Mouse (Mus musculus): ENCODE measurements at regions not wholly inside any gene's neighbourhood (a gene's known extent, or its start where the extent isn't known, plus 50 kb on each side); places are given as distances from the start of the nearest gene placed in this dataset.
A peak's percentile ranks its signal among the peaks of the same experiment; 100 is the strongest.
"Not testable (repeated sequence)": the region's sequence is repeated elsewhere in the genome, so short reads cannot be mapped to it uniquely, and the experiment has no call there.

- H3K4me3 ChIP-seq; DNase-seq (ENCODE audit: low spot score in 2 of 2); H3K27ac ChIP-seq: not testable (repeated sequence)
Observed at GRCm38 (mm10) chr14:52899629-52900028, 404.1 kb upstream of the Olfr1507 start.

GRCm38 (mm10) chr14:52898310-52898709 is 402.8 kb upstream of the Olfr1507 start:
- H3K4me3 ChIP-seq; DNase-seq (ENCODE audit: low spot score in 2 of 2); H3K27ac ChIP-seq: not testable (repeated sequence)

GRCm38 (mm10) chr14:52879978-52880377 is 384.4 kb upstream of the Olfr1507 start:
- H3K27ac ChIP-seq; DNase-seq (ENCODE audit: low spot score in 2 of 2); H3K4me3 ChIP-seq: not testable (repeated sequence)

DNA sequence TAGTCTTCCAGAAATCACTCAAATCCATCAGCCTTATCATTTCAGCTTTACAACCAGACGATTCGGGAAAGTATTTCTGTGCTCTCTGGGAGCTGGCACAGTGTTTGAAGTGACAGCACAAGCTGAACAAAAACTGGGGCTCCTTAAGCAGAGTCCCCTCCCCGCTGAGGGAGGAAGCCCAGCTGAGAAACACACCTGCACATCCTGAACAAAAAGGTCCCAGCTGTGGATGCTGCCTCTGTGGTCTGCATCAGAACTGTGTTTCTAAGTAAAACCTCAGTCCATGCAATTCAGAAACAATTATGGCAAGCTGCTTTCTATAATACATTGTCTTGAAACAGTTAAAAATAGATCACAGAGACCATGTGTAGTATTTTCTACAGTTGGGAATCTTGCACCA is 368.3 kb upstream of the Olfr1507 start:
- DNase-seq (ENCODE audit: low spot score in 2 of 2); H3K4me3 ChIP-seq; H3K27ac ChIP-seq: not testable (repeated sequence)

DNA sequence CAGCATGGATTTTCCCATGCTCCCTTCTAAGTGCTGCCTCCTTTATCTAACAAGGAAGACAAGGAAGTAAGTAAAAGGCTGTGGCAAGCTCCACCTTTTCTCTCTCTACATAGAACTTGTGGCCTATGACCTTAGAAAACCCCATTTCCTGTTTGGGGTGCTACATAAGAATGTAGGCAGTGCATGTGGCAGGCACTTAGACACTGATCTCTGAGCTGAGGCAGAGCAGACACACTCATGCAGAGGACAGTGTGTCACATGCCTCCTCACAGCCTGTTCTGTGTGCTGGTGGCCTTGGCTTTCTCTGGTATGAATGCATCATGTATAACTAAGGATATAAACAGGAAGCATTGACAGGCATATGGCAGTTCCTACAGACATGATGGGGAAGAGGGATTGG is 367.6 kb upstream of the Olfr1507 start:
- H3K27ac ChIP-seq; DNase-seq (ENCODE audit: low spot score in 2 of 2); H3K4me3 ChIP-seq: not testable (repeated sequence)

GRCm38 (mm10) chr14:52862491-52862890 is 366.9 kb upstream of the Olfr1507 start:
- not testable (repeated sequence) for H3K27ac ChIP-seq; H3K4me3 ChIP-seq; DNase-seq (ENCODE audit: low spot score in 2 of 2)

GRCm38 (mm10) chr14:52855339-52855738 is 359.8 kb upstream of the Olfr1507 start:
- not testable (repeated sequence) for H3K4me3 ChIP-seq; DNase-seq (ENCODE audit: low spot score in 2 of 2); H3K27ac ChIP-seq

DNA sequence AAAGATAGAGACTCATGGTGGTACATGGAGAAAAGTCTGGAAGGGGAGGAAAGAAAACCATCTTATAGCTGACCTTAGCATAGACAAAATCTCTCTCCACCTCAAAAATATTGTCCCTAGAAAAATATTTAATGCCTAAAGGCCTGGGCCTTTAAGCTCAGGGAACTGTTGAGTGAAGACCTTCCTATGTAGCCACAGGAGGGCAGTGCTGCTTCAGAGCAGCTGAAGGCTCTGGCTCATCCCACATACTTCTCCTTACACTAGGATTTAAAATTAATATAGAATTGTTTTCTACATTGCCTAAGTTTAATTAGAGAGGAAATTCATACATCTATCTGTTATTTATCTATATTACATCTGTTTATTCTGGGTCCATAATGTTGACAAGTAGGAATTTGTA is 358.0 kb upstream of the Olfr1507 start:
- not testable (repeated sequence) for H3K4me3 ChIP-seq; H3K27ac ChIP-seq; DNase-seq (ENCODE audit: low spot score in 2 of 2)

DNA sequence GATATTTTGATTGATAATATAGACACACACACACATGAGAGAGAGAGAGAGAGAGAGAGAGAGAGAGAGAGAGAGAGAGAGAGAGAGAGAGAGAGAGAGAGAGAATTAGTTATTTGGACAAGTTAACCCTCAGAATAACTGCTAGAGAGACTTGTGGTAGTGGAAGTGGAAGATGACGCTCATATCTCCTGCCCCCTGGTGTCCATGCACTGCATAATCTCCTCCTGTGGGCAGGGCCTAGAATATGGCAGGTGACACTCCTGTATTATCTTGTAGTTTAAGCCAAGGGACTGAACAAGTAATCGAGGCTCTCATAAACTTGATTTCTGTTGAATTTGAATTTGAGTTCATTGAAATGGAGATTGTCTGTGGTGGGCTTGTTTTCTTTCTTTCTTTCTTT is 352.4 kb upstream of the Olfr1507 start:
- not testable (repeated sequence) for DNase-seq (ENCODE audit: low spot score in 2 of 2); H3K27ac ChIP-seq; H3K4me3 ChIP-seq

DNA sequence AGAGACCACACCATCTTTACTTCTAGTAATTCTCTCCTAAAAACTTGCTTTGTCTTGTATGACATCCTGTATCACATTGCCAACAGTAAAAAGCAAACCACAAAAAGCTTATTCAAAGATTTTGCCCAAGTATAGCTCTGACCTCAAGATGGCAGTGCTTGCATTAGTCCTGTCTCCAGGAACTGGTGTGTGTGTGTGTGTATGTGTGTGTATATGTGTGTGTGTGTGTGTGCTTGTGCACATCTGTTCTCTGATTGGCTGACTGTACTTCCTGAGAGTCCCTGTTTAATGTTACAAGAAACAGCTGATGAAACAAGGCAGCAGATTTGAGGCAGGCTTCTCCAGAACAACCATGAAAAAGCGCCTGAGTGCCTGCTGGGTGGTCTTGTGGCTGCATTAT is 328.5 kb upstream of the Olfr1507 start:
- DNase-seq (ENCODE audit: low spot score in 2 of 2); H3K4me3 ChIP-seq; H3K27ac ChIP-seq: not testable (repeated sequence)

DNA sequence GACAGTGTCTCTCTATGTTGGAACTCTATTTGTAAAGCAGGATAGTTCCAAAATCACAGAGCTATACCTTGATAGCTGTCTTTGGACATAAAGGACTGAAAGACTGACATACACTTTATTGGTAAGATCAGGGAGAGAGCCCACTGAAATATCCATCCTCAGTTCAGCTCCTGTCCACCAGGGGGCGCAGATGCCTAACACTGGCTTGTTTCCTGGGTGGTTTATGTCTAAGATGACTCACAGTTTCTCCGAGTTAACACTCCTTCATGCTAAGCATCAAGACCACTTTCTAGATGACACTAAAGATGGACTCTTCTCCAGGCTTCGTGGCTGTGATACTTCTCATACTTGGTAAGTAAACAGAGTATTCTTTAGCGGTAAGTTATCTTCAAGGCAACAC is 326.1 kb upstream of the Olfr1507 start:
- not testable (repeated sequence) for H3K4me3 ChIP-seq; H3K27ac ChIP-seq; DNase-seq (ENCODE audit: low spot score in 2 of 2)

DNA sequence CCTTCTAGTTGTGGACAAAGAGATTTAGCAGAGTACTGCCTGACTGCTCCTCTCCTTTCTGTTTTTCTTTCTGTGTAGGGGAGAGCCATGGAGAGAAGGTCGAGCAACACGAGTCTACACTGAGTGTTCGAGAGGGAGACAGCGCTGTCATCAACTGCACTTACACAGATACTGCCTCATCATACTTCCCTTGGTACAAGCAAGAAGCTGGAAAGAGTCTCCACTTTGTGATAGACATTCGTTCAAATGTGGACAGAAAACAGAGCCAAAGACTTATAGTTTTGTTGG is 315.5 kb upstream of the Olfr1507 start:
- not testable (repeated sequence) for H3K4me3 ChIP-seq; H3K27ac ChIP-seq; DNase-seq (ENCODE audit: low spot score in 2 of 2)

- not testable (repeated sequence) for H3K4me3 ChIP-seq, H3K27ac ChIP-seq
- DNase-seq (ENCODE audit: low spot score in 2 of 2) = peak; percentile 19 to 61
- peak; percentile 68 for TF ChIP-seq CTCF (conservative IDR thresholded peaks at IDR 0.05)
Observed at GRCm38 (mm10) chr14:52810275-52811127, 315.0 kb upstream of the Olfr1507 start.

DNA sequence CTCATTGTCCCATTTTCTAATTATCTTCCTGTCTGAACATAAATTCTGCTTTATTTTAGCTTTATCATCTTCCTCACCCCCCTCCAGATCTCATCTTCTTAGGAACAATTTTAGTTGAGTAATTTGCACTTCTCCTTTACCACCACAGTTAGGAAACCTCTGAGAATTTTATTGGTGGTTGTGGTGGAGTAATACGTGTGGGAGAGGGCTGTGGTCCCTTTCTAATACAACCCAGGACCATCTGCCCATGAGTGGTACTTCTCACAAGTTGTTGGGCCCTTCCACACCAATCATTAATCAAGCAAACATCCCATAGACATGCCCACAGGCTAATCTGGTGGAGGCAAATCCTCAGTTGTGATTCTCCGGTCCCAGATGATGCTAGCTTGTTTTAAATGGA is 306.2 kb upstream of the Olfr1507 start:
- not testable (repeated sequence) for DNase-seq (ENCODE audit: low spot score in 2 of 2); H3K4me3 ChIP-seq

GRCm38 (mm10) chr14:52792600-52792999 is 297.1 kb upstream of the Olfr1507 start:
- DNase-seq (ENCODE audit: low spot score in 2 of 2); H3K27ac ChIP-seq; H3K4me3 ChIP-seq: not testable (repeated sequence)

More for the DNA sequence above, 306.2 kb upstream of the Olfr1507 start:
- H3K27ac ChIP-seq = not testable (repeated sequence)
